Mouse (Mus musculus): ENCODE data around the gene Snap47. TPM values are rescaled to one million over a fixed set of nuclear protein-coding genes. Genes with fewer than 3 reads are reported as not detected.

Snap47 gene
- polyA plus RNA-seq (2016; fragmentation: Nextera tagmentation; extraction: Ambion mirVana) = 180 and 189 TPM in 2 replicates

DNA sequence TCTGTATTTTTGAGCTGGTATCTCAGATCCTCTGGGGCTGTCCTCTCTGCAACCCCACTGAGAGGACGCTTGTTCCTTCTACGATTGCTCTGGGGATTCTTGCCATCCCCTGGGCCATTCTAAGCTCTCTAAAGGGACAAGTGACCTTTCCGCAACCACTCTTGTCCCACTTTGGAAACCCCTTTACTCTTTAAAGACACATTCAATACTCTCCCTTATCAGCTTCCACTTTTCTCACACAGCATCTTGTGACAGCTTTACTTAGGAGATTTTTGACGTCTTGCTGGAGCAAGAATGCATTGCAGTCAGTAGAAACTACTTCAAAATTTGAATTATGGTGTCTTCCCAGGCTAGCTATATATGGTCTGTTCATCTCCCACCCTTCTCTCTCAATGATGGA lies at the start of gene Snap47:
TSS of gene Snap47 (minus strand) at position 101 of the 400 bp plus-strand sequence.
- H3K4me3 ChIP-seq = peak within 1 kb of the TSS; percentile 83
- 88% methylated on average over 4 of the region's 4 CpGs for WGBS
- no peaks in the 10 kb centered on the region for H3K27me3 ChIP-seq
- H3K27ac ChIP-seq (replicated peaks) = peak within 1 kb of the TSS; percentile 85; the same call in 1 of the 2 replicates
- H3K4me1 ChIP-seq = peaks cover 23% of the 10 kb centered on the region
- no peaks in the 10 kb centered on the region for H3K9me3 ChIP-seq
- peaks cover 32% of the 10 kb centered on the region for H3K36me3 ChIP-seq
- peak within 1 kb of the TSS; percentile 78 for H3K9ac ChIP-seq (replicated peaks)
- H3K4me2 ChIP-seq (replicated peaks) = peak within 1 kb of the TSS; percentile 90
- no peak for ATAC-seq (ENCODE audit: low FRiP score, low read depth)

DNA sequence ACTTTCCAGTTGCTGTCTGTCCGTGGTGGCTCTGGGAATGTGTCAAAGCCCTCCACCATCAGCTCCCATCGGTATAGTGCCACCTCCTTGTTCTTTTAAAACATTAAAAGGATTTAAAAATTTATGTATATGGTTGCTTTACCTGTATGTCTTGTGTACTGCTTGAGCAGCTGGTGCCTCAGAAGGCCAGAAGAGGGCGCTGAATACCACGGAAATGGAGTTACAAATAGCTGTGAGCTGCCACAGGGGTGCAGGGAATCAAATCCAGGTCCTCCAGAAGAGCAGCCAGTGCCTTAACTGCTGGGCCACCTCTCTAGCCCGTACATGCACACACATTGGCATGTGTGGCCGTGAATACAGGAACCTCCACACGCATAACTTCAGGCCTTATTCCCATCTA lies 46.8 kb upstream of the Snap47 start:
- Histone ChIP-seq H3K36me3 (peaks cover 94% of the 10 kb centered on the region), H3K4me1 (no peaks in the 10 kb centered on the region), H3K9me3 (no peaks in the 10 kb centered on the region), H3K4me3 (no peak overlapping the region), H3K27me3 (no peaks in the 10 kb centered on the region), H3K27ac (replicated peaks) (no peak overlapping the region), H3K9ac (replicated peaks) (no peak overlapping the region), H3K4me2 (replicated peaks) (no peak overlapping the region)
- WGBS = 94% methylated on average over 7 of the region's 7 CpGs
- no peak for ATAC-seq (ENCODE audit: low FRiP score, low read depth)

DNA sequence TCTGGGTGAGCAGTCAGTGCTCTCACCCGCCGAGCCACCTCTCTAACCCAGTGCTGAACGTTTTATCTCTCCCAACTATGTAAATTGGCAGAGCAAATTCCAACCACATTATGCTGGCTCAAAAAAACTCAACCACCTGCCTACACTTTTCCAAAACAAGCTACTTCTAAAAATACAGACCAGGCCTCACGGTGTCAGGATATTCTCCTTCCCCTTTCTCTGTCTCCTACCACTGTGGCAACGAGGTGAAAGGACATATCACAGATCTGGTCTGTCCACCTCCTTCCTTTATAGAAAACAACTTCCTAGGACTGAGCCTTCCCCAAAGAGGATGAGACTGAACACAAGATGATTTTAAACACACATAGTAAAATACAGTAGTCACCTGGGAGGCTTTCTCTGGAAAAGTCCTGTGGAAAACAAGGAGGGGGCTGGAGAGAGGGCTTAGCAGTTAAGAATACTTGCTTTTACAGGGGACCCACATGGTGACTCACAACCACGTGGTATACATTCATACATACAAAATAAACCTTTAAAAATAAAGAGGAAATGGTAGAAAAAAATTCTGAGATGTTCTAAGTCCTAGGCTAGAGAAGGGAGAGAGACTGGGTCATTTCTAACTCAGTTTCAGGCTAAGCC lies 45.8 kb upstream of the Snap47 start:
- H3K9ac ChIP-seq (replicated peaks) = no peak overlapping the region
- ATAC-seq (ENCODE audit: low FRiP score, low read depth) = no peak
- H3K27me3 ChIP-seq = no peaks in the 10 kb centered on the region
- WGBS = 91% methylated on average over 6 of the region's 6 CpGs
- no peaks in the 10 kb centered on the region for H3K9me3 ChIP-seq
- H3K4me1 ChIP-seq = no peaks in the 10 kb centered on the region
- H3K4me2 ChIP-seq (replicated peaks) = no peak overlapping the region
- H3K36me3 ChIP-seq = peaks cover 94% of the 10 kb centered on the region
- no peak overlapping the region for H3K4me3 ChIP-seq
- H3K27ac ChIP-seq (replicated peaks) = no peak overlapping the region

DNA sequence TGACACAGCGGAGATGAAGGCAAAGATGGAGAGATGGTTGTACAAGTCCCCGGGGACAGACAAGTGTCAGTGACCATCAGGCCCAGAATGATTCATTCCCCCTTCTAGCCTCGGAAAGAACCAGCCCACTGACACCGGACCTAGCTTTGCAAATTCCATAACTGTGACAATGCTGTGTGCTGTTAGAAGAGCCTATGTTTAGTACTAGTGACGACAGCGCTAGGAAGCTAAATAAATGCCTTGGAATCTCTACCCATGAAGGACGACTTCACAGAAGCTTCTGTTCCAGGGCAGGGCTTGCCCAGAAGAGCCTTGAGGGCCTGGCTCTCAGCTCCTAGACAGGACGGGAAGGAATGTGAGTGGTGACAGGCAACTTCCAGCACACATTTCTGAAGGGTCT lies 35.2 kb upstream of the Snap47 start:
- no peak overlapping the region for H3K4me2 ChIP-seq (replicated peaks)
- no peak overlapping the region for H3K9ac ChIP-seq (replicated peaks)
- no peak overlapping the region for H3K27ac ChIP-seq (replicated peaks)
- no peaks in the 10 kb centered on the region for H3K9me3 ChIP-seq
- no peak overlapping the region for H3K4me3 ChIP-seq
- ATAC-seq (ENCODE audit: low FRiP score, low read depth) = no peak
- H3K4me1 ChIP-seq = no peaks in the 10 kb centered on the region
- 88% methylated on average over 8 of the region's 8 CpGs for WGBS
- no peaks in the 10 kb centered on the region for H3K27me3 ChIP-seq
- peaks cover 64% of the 10 kb centered on the region for H3K36me3 ChIP-seq

DNA sequence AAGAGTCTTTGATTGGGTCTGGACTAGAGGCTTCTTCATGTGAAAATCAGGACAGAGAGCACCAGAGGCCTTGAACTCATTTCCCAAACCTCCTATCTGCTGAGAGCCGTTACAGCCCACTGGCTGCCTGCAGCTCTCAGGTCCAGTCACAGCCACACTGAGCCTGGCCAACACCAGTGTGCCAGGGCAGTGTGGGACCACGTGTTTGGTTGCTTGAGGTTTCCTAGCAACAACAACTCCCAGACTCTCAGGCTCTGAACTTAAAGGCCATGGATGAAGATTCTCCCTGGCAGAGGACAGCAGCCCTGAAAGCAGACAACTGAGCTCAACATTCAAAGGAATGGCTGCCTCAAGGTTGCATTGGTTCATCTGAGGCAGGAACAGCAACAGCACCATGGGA lies 34.7 kb upstream of the Snap47 start:
- Histone ChIP-seq H3K4me3 (no peak overlapping the region), H3K4me2 (replicated peaks) (no peak overlapping the region), H3K4me1 (no peaks in the 10 kb centered on the region), H3K36me3 (peaks cover 58% of the 10 kb centered on the region), H3K9ac (replicated peaks) (no peak overlapping the region), H3K9me3 (no peaks in the 10 kb centered on the region), H3K27ac (replicated peaks) (no peak overlapping the region), H3K27me3 (no peaks in the 10 kb centered on the region)
- WGBS = 59% methylated on average over 2 of the region's 2 CpGs
- ATAC-seq (ENCODE audit: low FRiP score, low read depth) = no peak

DNA sequence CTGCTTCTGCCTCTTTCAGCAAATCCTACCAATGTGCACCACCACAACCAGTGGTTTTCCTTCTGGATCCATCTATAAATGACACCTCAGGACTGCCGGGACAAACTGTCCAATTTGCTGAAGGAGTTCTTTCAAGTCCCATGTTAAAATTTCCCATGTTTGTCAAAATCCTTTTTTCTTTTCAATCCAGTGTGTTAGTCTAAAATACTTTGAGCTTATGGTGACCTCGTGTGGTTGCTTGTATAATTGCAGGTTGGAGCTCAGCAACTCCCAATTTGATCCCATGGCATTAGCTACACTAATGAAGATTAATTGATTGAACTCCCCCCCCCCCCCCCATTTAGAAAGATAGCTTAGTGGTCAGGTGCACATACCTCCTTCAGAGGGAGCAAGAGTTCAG lies 32.2 kb upstream of the Snap47 start:
- no peak overlapping the region for H3K27ac ChIP-seq (replicated peaks)
- H3K9me3 ChIP-seq = no peaks in the 10 kb centered on the region
- no peak for ATAC-seq (ENCODE audit: low FRiP score, low read depth)
- H3K36me3 ChIP-seq = peaks cover 34% of the 10 kb centered on the region
- H3K9ac ChIP-seq (replicated peaks) = no peak overlapping the region
- no peaks in the 10 kb centered on the region for H3K4me1 ChIP-seq
- no peaks in the 10 kb centered on the region for H3K27me3 ChIP-seq
- WGBS = 11% methylated on average over 2 of the region's 2 CpGs
- H3K4me2 ChIP-seq (replicated peaks) = no peak overlapping the region
- no peak overlapping the region for H3K4me3 ChIP-seq

DNA sequence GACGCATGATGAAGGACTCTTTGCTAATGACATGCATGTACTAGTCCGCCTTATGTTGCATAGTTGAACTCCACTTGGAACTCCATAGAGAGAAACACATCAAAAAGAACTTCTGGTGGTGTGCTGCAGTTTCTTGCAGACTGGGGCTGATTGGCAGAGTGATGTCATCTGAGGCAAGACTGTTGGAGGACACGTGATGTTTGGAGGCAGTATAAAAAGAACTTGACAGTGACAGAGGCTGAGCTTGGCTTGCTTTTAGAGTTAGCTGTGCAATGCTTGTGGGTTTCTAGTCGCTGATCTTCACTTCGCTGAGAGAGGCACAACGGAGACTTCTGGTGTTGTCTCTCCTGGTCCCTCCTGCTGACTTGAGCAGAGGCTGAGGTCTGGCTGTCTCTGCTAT lies 26.3 kb upstream of the Snap47 start:
- WGBS = 68% methylated on average over 6 of the region's 6 CpGs
- no peaks in the 10 kb centered on the region for H3K27me3 ChIP-seq

DNA sequence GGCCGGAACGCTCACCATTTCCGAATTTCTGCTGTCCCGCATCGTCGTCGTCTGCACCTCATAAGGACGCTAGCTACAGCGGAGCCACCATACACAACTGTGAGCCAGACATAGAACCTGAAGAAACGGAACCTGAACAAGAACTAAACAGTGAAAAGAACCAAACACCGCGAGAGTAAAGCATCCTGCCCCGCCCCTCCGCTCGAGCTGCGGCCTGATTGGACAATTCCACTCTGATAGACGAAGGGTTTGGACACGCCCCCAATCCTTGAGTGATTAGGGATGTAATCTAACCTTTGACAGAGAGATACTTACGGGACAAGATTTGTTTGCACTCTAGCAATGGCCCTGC lies 21.3 kb upstream of the Snap47 start, which contains the start of gene Zfp867:
TSS of gene Zfp867 (minus strand) at position 149 of the 352 bp plus-strand sequence.
- under 1% methylated on average over 19 of the region's 19 CpGs for WGBS
- H3K9me3 ChIP-seq = no peaks in the 10 kb centered on the region
- peak within 1 kb of the TSS; percentile 76 for H3K4me2 ChIP-seq (replicated peaks)
- peak within 1 kb of the TSS; percentile 70 for H3K9ac ChIP-seq (replicated peaks)
- H3K4me1 ChIP-seq = peaks cover 9% of the 10 kb centered on the region
- ATAC-seq (ENCODE audit: low FRiP score, low read depth) = peak; percentile 83
- no peaks in the 10 kb centered on the region for H3K36me3 ChIP-seq
- H3K4me3 ChIP-seq = peak within 1 kb of the TSS; percentile 76
- H3K27me3 ChIP-seq = no peaks in the 10 kb centered on the region
- H3K27ac ChIP-seq (replicated peaks) = peak within 1 kb of the TSS; percentile 78

More for the DNA sequence above, 26.3 kb upstream of the Snap47 start:
- Histone ChIP-seq H3K4me1 (no peaks in the 10 kb centered on the region), H3K4me2 (replicated peaks) (no peak overlapping the region), H3K9ac (replicated peaks) (no peak overlapping the region), H3K27ac (replicated peaks) (no peak overlapping the region), H3K9me3 (no peaks in the 10 kb centered on the region), H3K36me3 (no peaks in the 10 kb centered on the region), H3K4me3 (no peak overlapping the region)
- ATAC-seq (ENCODE audit: low FRiP score, low read depth) = no peak

DNA sequence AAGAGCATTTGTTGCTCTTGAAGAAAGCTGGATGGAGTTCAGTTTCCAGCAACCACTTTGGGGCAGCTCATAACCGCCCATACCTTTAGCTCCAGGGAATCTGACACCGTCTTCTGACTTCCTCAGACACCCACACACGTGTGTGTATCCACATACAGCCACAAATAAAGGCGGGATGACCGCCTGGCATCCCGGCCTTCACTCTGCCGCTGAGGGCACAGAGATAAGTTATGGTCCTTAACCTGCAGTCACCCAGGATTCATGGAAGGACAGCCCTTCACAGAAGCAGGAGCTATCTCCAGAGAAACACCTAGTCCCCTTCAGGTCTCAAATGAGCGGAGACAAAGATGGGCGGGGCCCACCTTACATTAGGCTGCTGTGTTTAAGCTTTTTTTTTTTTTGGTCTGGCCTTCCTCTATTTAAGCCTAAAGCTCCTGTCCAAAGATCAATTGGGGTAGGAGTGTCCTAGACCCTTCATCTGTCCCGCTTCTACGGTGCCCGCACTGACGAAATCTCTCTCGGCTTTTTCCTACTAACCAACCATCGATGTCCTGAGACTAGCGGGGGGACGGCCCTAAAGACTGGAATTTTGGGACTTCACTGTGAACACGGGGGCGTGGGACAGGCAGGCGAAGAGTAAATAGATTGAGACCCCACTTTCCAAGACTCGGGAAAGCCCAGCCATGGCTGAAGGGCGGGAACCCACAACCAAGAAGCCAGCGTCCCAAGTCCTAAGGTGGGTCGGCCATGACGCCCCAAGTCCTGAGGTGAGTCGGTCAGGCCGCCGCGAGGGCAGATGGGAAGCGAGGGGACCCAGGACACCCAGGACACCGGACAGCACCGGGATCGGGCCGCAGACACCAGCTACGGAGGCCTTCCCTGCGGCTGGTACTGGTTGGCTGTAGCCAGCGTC lies 20.7 kb upstream of the Snap47 start:
- peaks cover 6% of the 10 kb centered on the region; the same call in 1 of the 2 replicates for H3K36me3 ChIP-seq
- peak overlapping the region; percentile 70 for H3K9ac ChIP-seq (replicated peaks)
- H3K9me3 ChIP-seq = no peaks in the 10 kb centered on the region
- H3K4me3 ChIP-seq = peak overlapping the region; percentile 76
- H3K4me2 ChIP-seq (replicated peaks) = peak overlapping the region; percentile 76
- H3K27ac ChIP-seq (replicated peaks) = peak overlapping the region; percentile 78
- ATAC-seq (ENCODE audit: low FRiP score, low read depth) = peak; percentile 85
- 8% methylated on average over 37 of the region's 37 CpGs for WGBS
- no peaks in the 10 kb centered on the region for H3K27me3 ChIP-seq
- H3K4me1 ChIP-seq = peaks cover 9% of the 10 kb centered on the region

DNA sequence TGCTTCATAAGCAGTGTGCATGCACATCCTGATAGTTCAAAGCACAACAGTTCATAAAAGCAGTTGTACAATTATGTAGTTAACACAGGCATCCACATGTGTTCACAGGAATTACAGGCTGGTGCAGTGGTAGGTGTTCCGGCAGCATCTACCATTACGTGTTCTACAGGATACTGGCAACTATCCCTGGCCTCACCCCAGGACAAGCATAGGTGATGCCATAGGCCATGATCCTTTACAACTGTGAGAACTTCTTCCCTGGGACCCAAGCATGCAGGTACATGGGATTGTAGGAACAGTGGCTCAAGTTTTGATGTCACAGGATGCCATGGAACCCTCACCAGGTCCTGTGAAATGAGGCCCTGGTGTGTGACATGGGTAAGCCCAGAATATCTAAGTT lies 9.5 kb upstream of the Snap47 start:
- no peak overlapping the region for H3K4me3 ChIP-seq
- peaks cover 69% of the 10 kb centered on the region for H3K36me3 ChIP-seq
- no peak overlapping the region for H3K4me2 ChIP-seq (replicated peaks)
- H3K27me3 ChIP-seq = no peaks in the 10 kb centered on the region
- peaks cover 24% of the 10 kb centered on the region for H3K9me3 ChIP-seq
- H3K27ac ChIP-seq (replicated peaks) = no peak overlapping the region
- no peak for ATAC-seq (ENCODE audit: low FRiP score, low read depth)
- no peak overlapping the region for H3K9ac ChIP-seq (replicated peaks)
- no peaks in the 10 kb centered on the region for H3K4me1 ChIP-seq
- 97% methylated on average over 2 of the region's 2 CpGs for WGBS

DNA sequence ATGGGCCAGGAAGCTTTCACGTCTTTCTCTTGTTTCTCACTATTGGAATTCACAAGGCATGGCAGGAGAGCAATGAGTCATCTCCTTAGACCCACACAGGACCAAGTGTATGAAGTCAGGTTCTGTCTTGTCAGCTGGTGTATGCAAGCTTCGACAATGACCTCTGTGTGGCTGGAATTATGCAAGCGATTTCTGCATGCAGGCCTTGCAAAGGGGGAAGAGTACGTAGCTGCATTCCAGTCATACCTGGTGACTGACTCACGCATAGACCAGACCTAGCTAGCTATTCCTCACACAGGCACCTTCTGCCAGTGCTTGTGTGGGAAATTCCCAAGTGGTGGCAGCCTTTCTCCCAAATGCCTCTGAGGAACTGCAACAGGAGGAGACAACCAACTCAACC lies 8.0 kb upstream of the Snap47 start:
- H3K27ac ChIP-seq (replicated peaks) = no peak overlapping the region
- 64% methylated on average over 5 of the region's 5 CpGs for WGBS
- no peaks in the 10 kb centered on the region for H3K4me1 ChIP-seq
- no peak overlapping the region for H3K4me2 ChIP-seq (replicated peaks)
- H3K9me3 ChIP-seq = peaks cover 21% of the 10 kb centered on the region
- no peak for ATAC-seq (ENCODE audit: low FRiP score, low read depth)
- H3K4me3 ChIP-seq = no peak overlapping the region
- H3K27me3 ChIP-seq = no peaks in the 10 kb centered on the region
- H3K9ac ChIP-seq (replicated peaks) = no peak overlapping the region
- peaks cover 71% of the 10 kb centered on the region for H3K36me3 ChIP-seq

DNA sequence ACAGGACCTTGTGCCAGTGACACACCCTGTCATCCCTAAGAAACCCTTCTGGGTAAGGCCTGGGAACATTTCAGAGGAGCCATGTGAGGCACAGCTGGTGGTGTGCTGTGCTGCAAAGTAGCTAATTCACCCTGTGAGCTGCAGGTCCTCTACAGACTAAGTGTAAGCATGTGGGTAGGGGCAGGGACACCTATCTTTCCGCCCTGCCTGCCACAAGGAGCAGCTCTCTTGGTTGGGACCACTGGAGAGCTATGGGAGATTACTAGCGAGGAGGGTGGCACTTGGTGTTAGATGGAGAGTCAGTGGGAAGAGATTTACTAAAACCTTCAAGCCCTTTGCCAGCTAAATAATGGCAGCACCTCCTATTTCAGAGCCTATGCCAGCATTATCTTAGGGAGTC lies 5.9 kb upstream of the Snap47 start:
- ATAC-seq (ENCODE audit: low FRiP score, low read depth) = no peak
- Histone ChIP-seq H3K27ac (replicated peaks) (no peak overlapping the region), H3K4me3 (no peak overlapping the region), H3K9ac (replicated peaks) (no peak overlapping the region), H3K27me3 (no peaks in the 10 kb centered on the region), H3K9me3 (peaks cover 2% of the 10 kb centered on the region; the same call in 1 of the 2 replicates), H3K4me2 (replicated peaks) (no peak overlapping the region), H3K4me1 (no peaks in the 10 kb centered on the region), H3K36me3 (peaks cover 62% of the 10 kb centered on the region)
- 92% methylated on average over 2 of the region's 2 CpGs for WGBS

Data from midbrain, embryonic 12.5 days (tissue).